Mouse (Mus musculus): ENCODE results near the gene Amigo3.

DNA sequence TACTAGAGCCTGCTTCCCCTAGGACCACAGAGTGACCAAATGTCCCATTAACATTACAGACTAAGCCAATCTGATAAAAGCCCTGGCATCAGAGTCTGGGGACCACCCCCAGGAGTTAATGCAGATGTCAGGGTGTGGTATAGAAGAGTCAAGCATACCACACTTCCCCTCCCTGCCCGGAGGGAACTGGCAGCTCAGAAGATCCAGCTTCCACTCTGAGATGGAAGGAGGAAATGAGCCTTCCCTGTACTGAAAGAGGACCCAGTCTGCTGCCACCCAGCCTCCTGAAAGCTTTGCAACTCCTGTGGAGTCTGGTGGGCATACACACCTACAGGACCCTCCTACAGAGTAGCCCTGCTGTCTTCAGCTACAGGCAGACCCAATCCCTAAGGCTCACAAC is 2.1 kb downstream of the Amigo3 start:
- no peak for TF ChIP-seq CTCF (IDR thresholded peaks at IDR 0.05; ENCODE audit: control insufficient read depth, insufficient read depth, insufficient read length)
- no peak for TF ChIP-seq USF1 (IDR thresholded peaks at IDR 0.05; ENCODE audit: low read depth)
- no peak for TF ChIP-seq MAX (IDR thresholded peaks at IDR 0.05)
- TF ChIP-seq CEBPB (IDR thresholded peaks at IDR 0.05; ENCODE audit: low read depth) = no peak
- no peak for TF ChIP-seq MYOG (IDR thresholded peaks at IDR 0.05; ENCODE audit: control insufficient read depth, extremely low read depth, insufficient read length)
- no peak for TF ChIP-seq FOSL1 (IDR thresholded peaks at IDR 0.05; ENCODE audit: insufficient read depth, low read length, poor library complexity, severe bottlenecking)
- no peak for TF ChIP-seq MYOD1 (IDR thresholded peaks at IDR 0.05; ENCODE audit: control insufficient read depth, insufficient read length, low read depth)
